Mouse (Mus musculus) forebrain, embryonic 15.5 days (tissue): ENCODE measurements around the gene Ess2. TPM values are rescaled to one million over a fixed set of nuclear protein-coding genes. Genes with fewer than 3 reads are reported as not detected.
A peak's percentile ranks its signal among the peaks of the same experiment; 100 is the strongest.

ENCODE experiments used
- ATAC-seq: fragments of 200-750 bp; cut with Nextera tagmentation; replicated peaks from 2 replicates; pipeline ENCODE4 v1.8.0; 2017; ENCODE audit warnings: mild to moderate bottlenecking, moderate TSS enrichment, moderate library complexity
- H3K27ac ChIP-seq: fragments of 300-500 bp; sonication (generic); replicated peaks from 2 replicates; pipeline ENCODE4 v1.5.1; 2015; ENCODE audit warnings: mild to moderate bottlenecking, inconsistent platforms
- H3K27me3 ChIP-seq: fragments of 300-500 bp; sonication (generic); 2 replicates; pipeline ENCODE4 v1.6.1; 2015; ENCODE audit warnings: inconsistent platforms
- H3K36me3 ChIP-seq: fragments of 300-500 bp; sonication (generic); 2 replicates; pipeline ENCODE4 v1.6.1; 2015; ENCODE audit warnings: mild to moderate bottlenecking, inconsistent platforms
- H3K4me1 ChIP-seq: fragments of 300-500 bp; sonication (generic); 2 replicates; pipeline ENCODE4 v1.6.1; 2015; ENCODE audit warnings: inconsistent platforms
- H3K4me2 ChIP-seq: fragments of 300-500 bp; sonication (generic); replicated peaks from 2 replicates; pipeline ENCODE4 v1.6.1; 2015; ENCODE audit warnings: mild to moderate bottlenecking, inconsistent platforms
- H3K4me3 ChIP-seq: fragments of 300-500 bp; sonication (generic); 2 replicates; pipeline ENCODE4 v1.5.1; 2015; ENCODE audit warnings: mild to moderate bottlenecking, inconsistent platforms
- H3K9ac ChIP-seq: fragments of 300-500 bp; sonication (generic); replicated peaks from 2 replicates; pipeline ENCODE4 v1.6.1; 2015; ENCODE audit warnings: mild to moderate bottlenecking, inconsistent platforms
- H3K9me3 ChIP-seq: fragments of 300-500 bp; sonication (generic); 2 replicates; pipeline ENCODE4 v1.6.1; 2016; ENCODE audit warnings: inconsistent platforms
- WGBS: fragments of 180-500 bp; shearing (Covaris S2); methylation state at CpG from one replicate; pipeline ENCODE4 v1.1.7; 2015; ENCODE audit warnings: mixed read lengths; 5-methylcytosine and 5-hydroxymethylcytosine counted together
- polyA plus RNA-seq: library from polyadenylated mRNA; unstranded; fragments of >200 nt; fragmentation: Nextera tagmentation; extraction: Ambion mirVana; gene quantifications from 2 replicates; pipeline ENCODE4 v1.2.1, GENCODE M21; 2015

Gene Ess2
- polyA plus RNA-seq, 1 experiment from 2014 or later: 53.5 TPM

- Histone ChIP-seq H3K27ac (no peak overlapping the region), H3K9ac (no peak overlapping the region), H3K9me3 (no peaks in the 10 kb centered on the region), H3K4me1 (0 out of 2 replicates have a peak, but pooled peaks cover 4% of the 10 kb centered on the region), H3K27me3 (no peaks in the 10 kb centered on the region), H3K4me3 (no peak overlapping the region), H3K36me3 (no peaks in the 10 kb centered on the region), H3K4me2 (no peak overlapping the region)
- ATAC-seq: no peak
- 75% methylated on average over 9 of the region's 9 CpGs for WGBS
Measured at GRCm38 (mm10) chr16:17933594-17934444, 22.7 kb upstream of the Ess2 start.

- Histone ChIP-seq H3K9ac (no peak overlapping the region), H3K36me3 (no peaks in the 10 kb centered on the region), H3K9me3 (no peaks in the 10 kb centered on the region), H3K27me3 (no peaks in the 10 kb centered on the region), H3K4me3 (no peak overlapping the region), H3K4me1 (peaks cover 7% of the 10 kb centered on the region), H3K4me2 (no peak overlapping the region), H3K27ac (no peak overlapping the region)
- WGBS: 64% methylated on average over 5 of the region's 5 CpGs
- no peak for ATAC-seq
Measured at GRCm38 (mm10) chr16:17931906-17932460, 20.8 kb upstream of the Ess2 start.

GRCm38 (mm10) chr16:17929631-17930030 lies 18.5 kb upstream of the Ess2 start:
- H3K9me3 ChIP-seq: no peaks in the 10 kb centered on the region
- H3K27me3 ChIP-seq: no peaks in the 10 kb centered on the region
- no peak overlapping the region for H3K9ac ChIP-seq
- H3K4me2 ChIP-seq: no peak overlapping the region
- H3K36me3 ChIP-seq: peaks cover 10% of the 10 kb centered on the region; the same call in 1 of the 2 replicates
- peaks cover 18% of the 10 kb centered on the region for H3K4me1 ChIP-seq
- no peak overlapping the region for H3K27ac ChIP-seq
- ATAC-seq: no peak
- 43% methylated on average over 2 of the region's 2 CpGs for WGBS
- H3K4me3 ChIP-seq: no peak overlapping the region

- ATAC-seq: no peak; the same call in 1 of the 2 replicates
- Histone ChIP-seq H3K9ac (no peak overlapping the region), H3K36me3 (peaks cover 10% of the 10 kb centered on the region; the same call in 1 of the 2 replicates), H3K4me2 (no peak overlapping the region), H3K9me3 (no peaks in the 10 kb centered on the region), H3K27ac (peak overlapping the region; percentile 83; the same call in 1 of the 2 replicates), H3K4me3 (0 out of 2 replicates have a peak overlapping the region, but pooled peaks have one; percentile 78), H3K4me1 (peaks cover 18% of the 10 kb centered on the region), H3K27me3 (no peaks in the 10 kb centered on the region)
- 0% methylated on average over 2 of the region's 2 CpGs for WGBS
Measured at GRCm38 (mm10) chr16:17929211-17929610, 18.1 kb upstream of the Ess2 start.

- WGBS: under 1% methylated on average over 9 of the region's 9 CpGs
- H3K4me2 ChIP-seq: peak overlapping the region; percentile 95
- H3K27ac ChIP-seq: peak overlapping the region; percentile 83
- no peaks in the 10 kb centered on the region for H3K27me3 ChIP-seq
- no peaks in the 10 kb centered on the region for H3K9me3 ChIP-seq
- peak overlapping the region; percentile 78 for H3K4me3 ChIP-seq
- ATAC-seq: peak; percentile 51
- H3K9ac ChIP-seq: peak overlapping the region; percentile 77
- H3K4me1 ChIP-seq: peaks cover 18% of the 10 kb centered on the region
- H3K36me3 ChIP-seq: peaks cover 10% of the 10 kb centered on the region; the same call in 1 of the 2 replicates
Measured at GRCm38 (mm10) chr16:17928627-17929104, 17.5 kb upstream of the Ess2 start.

GRCm38 (mm10) chr16:17928087-17928580 lies 17.0 kb upstream of the Ess2 start, which contains the start of gene Slc25a1:
Slc25a1 (minus strand) TSS chr16:17928219.
- Histone ChIP-seq H3K9ac (peak within 1 kb of the TSS; percentile 77), H3K9me3 (no peaks in the 10 kb centered on the region), H3K27ac (peak within 1 kb of the TSS; percentile 83), H3K4me2 (peak within 1 kb of the TSS; percentile 95), H3K4me1 (peaks cover 22% of the 10 kb centered on the region), H3K4me3 (peak within 1 kb of the TSS; percentile 78), H3K27me3 (no peaks in the 10 kb centered on the region), H3K36me3 (peaks cover 10% of the 10 kb centered on the region; the same call in 1 of the 2 replicates)
- ATAC-seq: peak; percentile 86
- WGBS: under 1% methylated on average over 47 of the region's 47 CpGs

GRCm38 (mm10) chr16:17927351-17928082 lies 16.4 kb upstream of the Ess2 start:
- Histone ChIP-seq H3K4me2 (peak overlapping the region; percentile 95), H3K4me1 (peaks cover 29% of the 10 kb centered on the region), H3K27me3 (no peaks in the 10 kb centered on the region), H3K9ac (peak overlapping the region; percentile 77), H3K27ac (peak overlapping the region; percentile 83), H3K36me3 (peaks cover 10% of the 10 kb centered on the region; the same call in 1 of the 2 replicates), H3K4me3 (peak overlapping the region; percentile 78), H3K9me3 (no peaks in the 10 kb centered on the region)
- peak; percentile 55 for ATAC-seq
- under 1% methylated on average over 72 of the region's 72 CpGs for WGBS

- peaks cover 24% of the 10 kb centered on the region for H3K27me3 ChIP-seq
- peak; percentile 1; the same call in 1 of the 2 replicates for ATAC-seq
- peak overlapping the region; percentile 91 for H3K4me3 ChIP-seq
- H3K9ac ChIP-seq: peak overlapping the region; percentile 94
- WGBS: 0% methylated on average over 14 of the region's 14 CpGs
- no peaks in the 10 kb centered on the region for H3K9me3 ChIP-seq
- H3K4me2 ChIP-seq: peak overlapping the region; percentile 98
- H3K4me1 ChIP-seq: peaks cover 41% of the 10 kb centered on the region
- peak overlapping the region; percentile 92 for H3K27ac ChIP-seq
- H3K36me3 ChIP-seq: peaks cover 10% of the 10 kb centered on the region; the same call in 1 of the 2 replicates
Measured at GRCm38 (mm10) chr16:17922163-17922538, 11.0 kb upstream of the Ess2 start.

- H3K36me3 ChIP-seq: peaks cover 10% of the 10 kb centered on the region; the same call in 1 of the 2 replicates
- peak; percentile 96 for ATAC-seq
- peak overlapping the region; percentile 98 for H3K4me2 ChIP-seq
- 1% methylated on average over 47 of the region's 47 CpGs for WGBS
- peaks cover 35% of the 10 kb centered on the region for H3K4me1 ChIP-seq
- H3K9me3 ChIP-seq: no peaks in the 10 kb centered on the region
- peaks cover 30% of the 10 kb centered on the region for H3K27me3 ChIP-seq
- peak overlapping the region; percentile 94 for H3K9ac ChIP-seq
- peak overlapping the region; percentile 91 for H3K4me3 ChIP-seq
- H3K27ac ChIP-seq: peak overlapping the region; percentile 92
Measured at GRCm38 (mm10) chr16:17921325-17922162, 10.4 kb upstream of the Ess2 start.

- Histone ChIP-seq H3K9me3 (no peaks in the 10 kb centered on the region), H3K27me3 (peaks cover 40% of the 10 kb centered on the region), H3K9ac (peak overlapping the region; percentile 94), H3K36me3 (peaks cover 3% of the 10 kb centered on the region; the same call in 1 of the 2 replicates), H3K4me1 (peaks cover 27% of the 10 kb centered on the region), H3K4me2 (peak overlapping the region; percentile 98), H3K4me3 (no peak overlapping the region), H3K27ac (no peak overlapping the region)
- WGBS: 4% methylated on average over 20 of the region's 20 CpGs
- ATAC-seq: no peak
Measured at GRCm38 (mm10) chr16:17920586-17920985, 9.4 kb upstream of the Ess2 start.
